Mouse (Mus musculus): ENCODE data around the gene Boc. TPM values are rescaled to one million over a fixed set of nuclear protein-coding genes. Genes with fewer than 3 reads are reported as not detected.
A peak's percentile ranks its signal among the peaks of the same experiment; 100 is the strongest.

Gene Boc
- 1 to 10 TPM; 3.5 to 4.0 (median 3.8) TPM for total RNA-seq (2022)

DNA sequence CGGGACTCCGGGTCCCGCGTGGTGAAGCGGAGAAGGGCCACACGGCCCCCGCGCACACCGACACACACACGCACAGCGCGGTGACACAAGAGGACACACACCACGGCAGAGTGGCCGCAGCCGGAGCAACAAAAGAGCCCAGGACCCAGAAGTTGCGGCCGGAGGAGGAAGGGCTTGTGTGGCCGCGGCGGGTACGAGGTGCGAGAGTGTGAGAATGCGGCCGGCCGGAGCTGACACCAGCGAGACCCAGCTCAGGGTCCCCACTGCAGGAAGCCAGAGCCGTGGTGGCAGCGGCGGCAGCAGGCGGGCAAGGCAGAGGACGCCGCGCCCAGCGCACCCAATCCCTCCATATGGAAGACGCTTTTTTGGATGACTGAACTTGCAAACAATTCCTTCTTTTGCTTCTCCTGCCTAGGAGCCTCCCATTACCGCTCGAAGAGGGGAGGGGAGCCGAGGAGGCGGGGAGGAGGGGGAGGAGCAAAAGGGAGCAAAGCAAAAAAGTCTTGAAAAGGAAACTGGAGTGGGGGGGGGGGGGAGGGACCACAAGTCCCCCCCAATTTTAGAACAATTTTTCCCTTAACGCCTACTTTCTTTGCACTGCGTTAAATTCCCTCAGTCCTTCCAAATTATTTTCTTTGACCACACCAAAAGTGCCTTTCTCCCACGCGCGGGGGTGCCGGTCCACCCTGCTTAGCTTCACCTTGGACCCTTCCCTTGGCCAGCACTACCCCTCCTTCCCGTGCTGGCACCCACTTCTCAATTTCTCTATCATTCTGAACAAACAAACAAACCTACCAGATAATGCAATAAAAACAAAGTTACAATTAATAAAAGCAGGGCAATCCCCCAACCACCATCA, at the start of gene Boc:
Gene Boc, minus strand, starts transcription at position 427 of the 859 bp plus-strand sequence.
- DNase-seq (ENCODE audit: low spot score), result peak; percentile 78

GRCm38 (mm10) chr16:44606643-44607042, 47.9 kb upstream of the Boc start:
- DNase-seq (ENCODE audit: low spot score), result no peak

DNA sequence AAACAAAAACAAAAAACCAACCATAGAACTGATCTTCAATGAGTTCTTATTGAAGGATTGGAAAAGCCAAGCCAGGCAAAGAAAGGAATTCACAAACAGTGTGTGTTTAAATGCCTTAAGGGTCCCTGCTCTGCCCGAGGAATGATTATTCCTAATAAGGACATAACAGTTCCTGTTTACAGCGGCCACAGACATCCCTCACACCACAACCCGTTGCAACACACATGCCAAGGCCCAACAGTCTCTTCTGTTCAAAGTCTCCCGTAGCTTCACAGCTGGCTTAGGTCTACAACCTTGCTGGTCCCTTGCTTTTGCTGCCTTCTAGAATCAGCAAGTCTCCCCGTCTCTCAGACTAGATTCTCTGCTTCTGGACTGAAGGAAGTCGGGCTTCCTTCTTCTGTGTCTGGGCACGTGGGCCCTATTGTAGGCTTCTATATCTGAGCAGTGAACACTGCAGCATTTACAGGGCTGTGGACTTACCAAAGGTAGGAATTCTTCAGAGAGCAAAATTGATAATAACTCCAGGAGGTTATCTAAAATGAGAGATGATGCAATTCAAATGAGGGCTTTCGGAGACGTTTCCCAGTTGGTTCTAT, 45.4 kb upstream of the Boc start:
- DNase-seq (ENCODE audit: low spot score), result no peak

DNA sequence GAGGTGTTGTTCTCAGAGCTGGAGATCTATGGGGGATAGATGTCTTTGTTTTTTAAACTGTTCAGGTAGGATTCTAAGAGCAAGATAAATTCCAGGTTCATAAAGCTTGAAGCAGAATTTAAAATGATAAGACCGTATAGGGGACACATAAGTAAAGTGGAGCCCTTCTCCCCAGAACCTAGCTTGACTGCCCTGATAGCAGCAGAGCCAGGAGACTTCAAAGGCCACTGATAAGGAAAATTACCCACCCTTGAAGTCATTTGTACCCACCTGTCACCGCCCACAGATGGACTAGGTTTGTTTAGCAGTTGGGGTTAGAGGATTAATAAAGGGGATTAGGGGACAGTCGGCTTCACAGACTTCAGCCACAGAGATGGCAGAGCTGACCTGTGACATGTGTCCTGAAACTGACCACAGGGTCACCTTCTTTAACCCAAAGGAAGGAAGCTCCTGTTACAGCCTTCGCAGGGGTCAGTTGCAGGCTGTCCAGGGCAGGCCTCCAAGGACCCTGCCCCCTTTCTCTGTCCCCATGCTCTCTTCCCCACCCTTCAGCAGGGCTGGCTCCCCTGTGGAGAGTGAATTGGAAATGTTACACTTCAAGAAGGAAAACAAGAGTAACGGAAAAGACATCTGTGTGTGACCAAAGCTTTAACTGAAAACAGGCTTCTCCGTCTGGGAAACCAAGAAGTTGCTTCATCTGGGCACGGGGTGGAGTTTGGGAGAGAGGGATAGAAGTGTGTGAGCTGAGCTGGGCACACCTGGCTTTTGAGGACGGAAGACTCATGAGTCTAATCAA, 43.5 kb upstream of the Boc start:
- DNase-seq (ENCODE audit: low spot score), result no peak

GRCm38 (mm10) chr16:44601182-44601581, 42.5 kb upstream of the Boc start:
- no peak for DNase-seq (ENCODE audit: low spot score)

- DNase-seq (ENCODE audit: low spot score), result no peak
Observed at GRCm38 (mm10) chr16:44597106-44597806, 38.6 kb upstream of the Boc start.

- DNase-seq (ENCODE audit: low spot score), result no peak
Observed at GRCm38 (mm10) chr16:44589506-44589905, 30.8 kb upstream of the Boc start.

DNA sequence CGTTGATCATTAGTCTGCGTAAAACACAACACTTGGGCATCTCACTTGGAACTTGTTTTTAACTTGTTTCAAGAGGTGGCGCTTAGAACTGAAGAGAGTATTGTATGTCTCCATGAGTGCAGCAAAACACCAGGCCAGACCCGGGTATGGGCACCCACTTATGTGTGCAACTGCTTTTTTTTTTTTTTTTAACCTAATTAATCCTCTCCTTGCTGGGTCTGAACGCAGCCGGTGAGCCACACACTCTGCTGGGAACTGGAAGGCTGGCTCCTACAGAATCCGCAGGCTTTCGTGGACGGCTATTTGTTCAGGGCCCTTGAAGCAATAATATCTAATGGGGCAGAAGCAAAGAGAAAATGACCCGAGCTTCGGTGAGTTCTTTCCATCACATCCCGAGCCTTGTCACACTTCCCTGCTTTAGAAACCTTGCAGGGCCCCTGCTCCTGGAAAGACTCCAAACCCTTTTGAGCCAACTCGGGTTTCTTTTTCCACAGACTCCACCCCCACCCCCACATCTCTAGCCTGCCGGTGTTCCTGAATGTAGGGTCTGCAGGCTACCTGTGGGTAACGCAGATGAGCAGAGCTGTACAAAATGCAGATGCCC, 20.8 kb upstream of the Boc start:
- DNase-seq (ENCODE audit: low spot score), result no peak

GRCm38 (mm10) chr16:44578551-44578950, 19.9 kb upstream of the Boc start:
- no peak for DNase-seq (ENCODE audit: low spot score)

GRCm38 (mm10) chr16:44568056-44568455, 9.4 kb upstream of the Boc start:
- no peak for DNase-seq (ENCODE audit: low spot score)

GRCm38 (mm10) chr16:44565328-44566210, 6.9 kb upstream of the Boc start:
- no peak for DNase-seq (ENCODE audit: low spot score)

GRCm38 (mm10) chr16:44564359-44564758, 5.7 kb upstream of the Boc start:
- no peak for DNase-seq (ENCODE audit: low spot score)

DNA sequence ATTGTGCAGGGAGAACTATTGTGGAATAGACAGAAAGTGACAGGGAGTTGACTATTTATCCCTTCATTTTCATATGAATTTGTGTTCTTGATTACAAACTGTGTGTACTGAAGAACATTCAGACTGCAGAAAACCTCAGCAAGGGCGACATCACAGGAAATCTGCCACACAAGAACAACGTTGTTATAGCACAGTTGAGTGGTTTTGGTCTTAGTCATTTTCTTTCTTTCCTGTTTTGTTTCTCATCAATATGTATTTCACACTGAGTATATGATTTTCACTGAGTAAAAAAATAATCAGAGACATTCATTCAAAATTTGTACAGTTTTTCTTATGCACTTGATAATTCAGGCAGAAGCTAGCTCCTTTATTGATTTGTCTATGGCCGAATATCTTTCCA, 3.4 kb upstream of the Boc start:
- DNase-seq (ENCODE audit: low spot score), result no peak

DNA sequence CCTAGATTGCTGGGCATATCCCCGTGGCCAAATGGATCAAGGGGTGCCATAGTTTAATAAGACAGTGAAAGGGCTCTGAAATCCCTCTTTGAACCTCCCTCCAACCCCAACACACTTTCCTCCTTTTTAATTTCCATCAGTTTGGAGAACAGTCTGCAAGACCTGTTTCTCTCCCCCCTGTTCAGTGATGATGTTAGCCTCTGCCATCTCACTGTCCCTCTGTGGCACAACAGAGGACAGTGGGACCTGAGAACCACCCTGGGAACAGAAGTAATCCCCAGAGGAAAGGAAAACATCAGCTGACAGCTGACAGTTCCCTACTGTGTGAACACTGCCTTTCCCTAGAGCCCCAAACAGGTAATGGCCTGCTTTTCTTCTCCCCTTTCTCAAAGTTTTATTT, 1.5 kb upstream of the Boc start:
- DNase-seq (ENCODE audit: low spot score), result no peak

DNA sequence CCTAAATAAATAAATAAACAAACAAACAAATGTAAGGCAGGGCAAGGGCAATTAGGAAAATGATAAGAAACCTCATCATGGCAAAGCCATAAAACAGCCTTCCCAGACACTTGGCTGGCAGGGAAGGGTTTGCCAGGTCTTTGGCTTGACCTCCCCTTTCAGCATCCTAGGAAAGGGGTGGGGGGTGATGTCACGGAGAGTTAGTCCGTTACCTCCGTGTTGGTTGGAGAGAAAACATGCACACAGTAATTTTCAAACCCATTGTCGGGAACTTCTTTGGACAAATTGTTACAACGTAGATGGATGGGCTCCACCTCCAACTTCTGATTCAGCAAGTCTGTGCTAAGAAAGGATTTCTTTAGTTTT, 616 bp upstream of the Boc start:
- no peak for DNase-seq (ENCODE audit: low spot score)

DNA sequence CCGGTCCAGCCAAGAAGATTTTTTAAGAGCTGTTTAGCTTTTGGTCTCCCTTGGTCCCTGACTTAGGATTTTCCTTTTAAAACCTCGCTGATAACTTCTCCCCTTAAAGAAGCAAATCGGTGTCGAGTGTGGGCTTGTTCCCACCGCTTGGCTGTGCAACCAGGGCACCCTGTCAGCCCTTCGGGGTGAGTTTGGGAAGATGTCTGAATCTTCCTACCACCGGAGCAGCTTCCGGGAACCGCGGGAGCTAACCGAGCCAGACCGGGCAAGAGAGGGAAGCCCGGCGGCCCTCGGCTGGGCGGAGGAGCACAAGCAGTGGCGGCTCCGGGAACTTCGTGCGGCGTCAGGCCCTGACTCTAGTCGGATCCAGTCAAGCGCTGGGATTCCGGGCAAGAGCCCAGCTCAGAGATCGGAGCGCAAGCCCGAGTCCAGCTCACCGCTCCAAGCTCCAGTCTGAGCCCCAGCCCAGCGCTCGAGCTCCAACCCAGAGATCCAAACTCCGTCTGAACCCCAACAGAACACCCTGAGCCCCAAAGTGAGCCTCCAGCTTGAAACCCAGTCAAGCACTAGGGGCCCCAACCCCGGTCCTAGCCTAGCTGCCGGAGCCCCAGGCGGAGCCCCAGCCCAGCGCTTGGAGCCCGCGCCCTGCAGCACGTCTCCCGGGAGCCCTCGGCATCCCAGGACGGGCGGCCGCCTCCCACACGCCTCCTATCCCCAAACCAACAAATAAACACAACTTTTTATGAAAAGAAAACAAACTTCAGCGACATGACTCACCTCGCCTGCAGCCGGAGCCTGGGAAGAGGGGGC, 831 bp downstream of the Boc start:
- DNase-seq (ENCODE audit: low spot score), result peak; percentile 70

DNA sequence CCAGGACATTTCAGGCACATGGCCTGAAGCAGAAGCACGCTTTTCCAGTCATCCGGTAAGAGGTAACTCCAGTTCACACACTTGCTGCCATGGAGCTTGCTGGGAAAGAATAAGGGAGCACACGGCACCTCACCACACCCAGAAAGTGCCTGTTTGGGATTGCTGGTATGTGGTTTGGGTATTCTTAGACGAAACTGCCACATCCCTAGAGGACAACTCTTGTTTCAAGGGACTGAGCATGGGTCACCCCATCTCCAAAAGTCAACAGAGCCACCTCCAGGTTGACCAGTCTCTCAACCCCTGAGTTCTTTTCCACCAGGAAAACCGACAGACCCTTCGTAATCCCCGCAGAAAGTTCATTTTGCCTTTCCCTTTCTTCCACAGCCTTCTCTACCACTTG, 1.6 kb downstream of the Boc start:
- no peak for DNase-seq (ENCODE audit: low spot score)

GRCm38 (mm10) chr16:44555791-44556709, 2.6 kb downstream of the Boc start:
- DNase-seq (ENCODE audit: low spot score), result no peak

DNA sequence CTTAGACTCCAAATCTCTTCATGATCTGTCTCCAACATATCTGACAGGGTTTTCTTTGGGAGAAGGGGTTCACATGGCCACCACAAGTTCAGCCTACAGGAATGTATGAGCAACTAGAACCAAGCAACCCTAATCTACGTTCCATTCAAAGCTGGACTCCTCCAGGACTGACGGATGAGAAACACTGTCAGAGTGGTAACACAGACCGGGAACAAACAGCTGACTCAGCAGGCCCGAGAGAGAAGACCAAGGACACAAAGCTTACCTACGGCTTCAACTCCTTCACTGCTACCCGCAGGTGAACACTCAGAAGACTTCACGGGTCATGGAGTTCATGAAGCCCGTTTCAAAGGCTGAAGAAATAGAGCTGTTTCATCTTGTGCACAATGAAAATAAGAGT, 4.8 kb downstream of the Boc start:
- DNase-seq (ENCODE audit: low spot score), result no peak
